Mouse (Mus musculus): ENCODE results near the gene Tspan7.

GRCm38 (mm10) chrX:10557596-10557995 lies 72.6 kb downstream of the Tspan7 start:
- TF ChIP-seq CTCF (IDR thresholded peaks at IDR 0.05; ENCODE audit: low read depth) (no peak), EP300 (IDR thresholded peaks at IDR 0.05; ENCODE audit: low read depth) (no peak)

Data from heart, postnatal 0 days (tissue).